Mouse (Mus musculus) hindbrain, embryonic 14.5 days (tissue): ENCODE measurements around the gene Trex1. TPM values are rescaled to one million over a fixed set of nuclear protein-coding genes. Genes with fewer than 3 reads are reported as not detected.

Experiments used
- ATAC-seq: fragments of 200-750 bp; cut with Nextera tagmentation; 2 replicates; pipeline ENCODE4 v1.8.0; 2017; ENCODE audit warnings: moderate number of reproducible peaks, mild to moderate bottlenecking, moderate TSS enrichment, moderate library complexity; ENCODE audit not compliant: low FRiP score
- DNase-seq: peaks from one replicate; pipeline ENCODE4 v3.0.0-alpha.2; 2015; ENCODE audit warnings: low spot score
- H3K27ac ChIP-seq: fragments of 300-500 bp; sonication (generic); 2 replicates; pipeline ENCODE4 v1.5.1; 2014; ENCODE audit warnings: mild to moderate bottlenecking, moderate library complexity
- H3K27me3 ChIP-seq: fragments of 300-500 bp; sonication (generic); 2 replicates; pipeline ENCODE4 v1.6.1; 2014; ENCODE audit warnings: mild to moderate bottlenecking, low read length, mixed read lengths; ENCODE audit not compliant: control insufficient read depth, insufficient read depth
- H3K36me3 ChIP-seq: fragments of 300-500 bp; sonication (generic); replicated peaks from 2 replicates; pipeline ENCODE4 v1.6.1; 2014; ENCODE audit not compliant: control insufficient read depth, insufficient read depth
- H3K4me1 ChIP-seq: fragments of 300-500 bp; sonication (generic); replicated peaks from 2 replicates; pipeline ENCODE4 v1.6.1; 2014; ENCODE audit warnings: antibody characterized with exemption, low read length, mixed read lengths; ENCODE audit not compliant: control insufficient read depth, insufficient read depth
- H3K4me2 ChIP-seq: fragments of 300-500 bp; sonication (generic); replicated peaks from 2 replicates; pipeline ENCODE4 v1.6.1; 2014; ENCODE audit warnings: mild to moderate bottlenecking, moderate library complexity
- H3K4me3 ChIP-seq: fragments of 300-500 bp; sonication (generic); replicated peaks from 2 replicates; pipeline ENCODE4 v1.5.1; 2014; ENCODE audit warnings: mild to moderate bottlenecking, low read length
- H3K9ac ChIP-seq: fragments of 300-500 bp; sonication (generic); 2 replicates; pipeline ENCODE4 v1.6.1; 2014
- H3K9me3 ChIP-seq: fragments of 300-500 bp; sonication (generic); 2 replicates; pipeline ENCODE4 v1.6.1; 2016; ENCODE audit warnings: low read length; ENCODE audit not compliant: control insufficient read depth
- WGBS: fragments of 180-500 bp; shearing (Covaris S2); extraction: QIAGEN DNeasy Blood & Tissue Kit; methylation state at CpG from one replicate; pipeline ENCODE4 v1.1.7; 2014; 5-methylcytosine and 5-hydroxymethylcytosine counted together
- polyA plus RNA-seq: library from polyadenylated mRNA; unstranded; fragments of >200 nt; fragmentation: Nextera tagmentation; extraction: Ambion mirVana; gene quantifications from 2 replicates; pipeline ENCODE4 v1.2.1, GENCODE M21; 2014

Gene Trex1
- 9.7 and 16.2 TPM in 2 replicates for polyA plus RNA-seq

DNA sequence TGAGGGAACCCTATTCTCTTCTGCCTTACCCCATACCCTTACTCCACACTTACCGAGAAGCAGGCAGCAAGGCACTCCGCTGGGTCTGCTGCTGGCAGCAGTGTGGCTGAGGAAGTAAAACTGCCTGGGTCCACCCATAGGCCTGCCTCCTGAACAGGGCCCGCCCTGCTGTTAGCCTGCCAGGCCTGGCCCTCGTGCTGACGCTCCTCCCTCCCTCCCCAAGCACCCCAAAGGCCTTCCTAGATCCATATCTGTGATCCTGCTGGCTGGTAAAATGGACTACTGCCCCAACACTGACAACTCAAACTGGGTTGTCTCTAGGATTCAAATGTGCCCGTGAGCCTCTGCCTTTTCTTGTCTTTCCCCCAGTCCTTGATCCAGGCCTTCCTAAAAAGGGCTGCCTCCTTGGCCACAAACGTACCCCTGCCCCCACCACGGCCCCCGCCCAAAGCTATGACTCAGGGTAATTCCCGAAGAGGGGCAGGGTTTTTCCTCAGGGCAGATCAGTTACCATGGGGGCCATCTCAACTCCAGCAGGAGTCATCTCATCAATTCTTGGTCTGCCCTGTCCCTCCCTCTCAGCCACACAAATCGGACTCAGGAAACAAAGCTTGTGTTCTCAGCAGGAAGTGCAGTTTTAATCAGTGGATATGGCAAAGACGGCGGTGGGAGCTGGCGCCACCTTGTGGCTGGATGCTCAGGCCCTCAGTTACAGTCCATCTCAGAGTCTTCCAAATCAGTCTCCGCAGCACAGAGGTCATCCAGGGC, at the start of gene Trex1:
Trex1 (minus strand) TSS at position 599 of the 768 bp plus-strand sequence.
- Histone ChIP-seq H3K9me3 (no peaks in the 10 kb centered on the region), H3K4me3 (peak within 1 kb of the TSS; percentile 32), H3K27ac (peak within 1 kb of the TSS; percentile 82), H3K9ac (peak within 1 kb of the TSS; percentile 64), H3K4me2 (peak within 1 kb of the TSS; percentile 61), H3K27me3 (no peaks in the 10 kb centered on the region), H3K4me1 (peaks cover 17% of the 10 kb centered on the region), H3K36me3 (peaks cover 74% of the 10 kb centered on the region)
- ATAC-seq (peak; percentile 65), DNase-seq (peak; percentile 80)
- WGBS: 29% methylated on average over 15 of the region's 15 CpGs

DNA sequence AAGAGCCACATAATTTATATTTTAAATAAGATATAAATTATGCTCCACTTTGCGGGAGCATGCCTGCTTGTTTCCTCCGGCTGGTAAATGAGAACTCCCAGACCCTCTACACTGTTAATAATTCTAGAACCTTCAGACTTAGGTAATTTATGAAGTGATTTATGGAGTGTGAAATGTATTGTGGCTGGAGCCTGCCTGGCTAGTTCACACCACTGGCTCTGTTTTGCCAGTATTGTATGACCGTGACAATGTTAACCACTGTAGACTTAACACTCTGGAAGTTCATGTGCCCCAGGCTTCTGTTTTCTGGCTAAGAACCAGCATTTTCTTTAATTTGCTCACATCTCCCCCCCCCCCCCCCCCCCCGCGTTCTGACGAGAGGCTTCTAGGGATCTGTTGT, 47.8 kb upstream of the Trex1 start:
- ATAC-seq: no peak
- no peak overlapping the region for H3K4me3 ChIP-seq
- no peak overlapping the region for H3K4me2 ChIP-seq
- DNase-seq: no peak
- WGBS: 84% methylated on average over 6 of the region's 6 CpGs
- H3K4me1 ChIP-seq: 0 out of 2 replicates have a peak, but pooled peaks cover 5% of the 10 kb centered on the region
- peaks cover 98% of the 10 kb centered on the region for H3K36me3 ChIP-seq
- H3K9me3 ChIP-seq: no peaks in the 10 kb centered on the region
- H3K27ac ChIP-seq: no peak overlapping the region
- no peaks in the 10 kb centered on the region for H3K27me3 ChIP-seq
- H3K9ac ChIP-seq: no peak overlapping the region

DNA sequence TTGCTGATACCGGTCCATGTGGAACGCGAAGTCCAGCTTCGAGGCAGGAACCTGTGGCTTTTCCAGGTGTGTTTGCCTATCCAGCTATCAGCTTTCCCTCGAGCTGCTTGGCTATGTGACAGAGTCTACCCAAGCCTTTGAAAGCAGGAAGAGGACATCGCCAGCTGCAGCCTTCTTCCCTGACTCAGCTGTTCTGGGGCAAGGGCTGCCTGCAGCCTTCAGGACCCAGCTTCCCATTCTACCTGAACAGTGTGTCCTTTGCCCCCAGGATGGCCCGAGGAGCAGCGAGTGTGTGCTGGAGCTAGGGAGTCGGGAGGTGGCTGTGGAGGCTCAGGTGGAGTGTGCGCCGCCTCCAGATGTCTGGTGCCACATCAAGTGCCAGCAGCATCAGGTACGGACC, 46.1 kb upstream of the Trex1 start:
- Histone ChIP-seq H3K36me3 (peaks cover 94% of the 10 kb centered on the region), H3K27ac (no peak overlapping the region), H3K4me1 (0 out of 2 replicates have a peak, but pooled peaks cover 5% of the 10 kb centered on the region), H3K4me2 (no peak overlapping the region), H3K27me3 (no peaks in the 10 kb centered on the region), H3K4me3 (no peak overlapping the region), H3K9me3 (no peaks in the 10 kb centered on the region), H3K9ac (no peak overlapping the region)
- DNase-seq (no peak), ATAC-seq (no peak)
- WGBS: 94% methylated on average over 12 of the region's 12 CpGs

DNA sequence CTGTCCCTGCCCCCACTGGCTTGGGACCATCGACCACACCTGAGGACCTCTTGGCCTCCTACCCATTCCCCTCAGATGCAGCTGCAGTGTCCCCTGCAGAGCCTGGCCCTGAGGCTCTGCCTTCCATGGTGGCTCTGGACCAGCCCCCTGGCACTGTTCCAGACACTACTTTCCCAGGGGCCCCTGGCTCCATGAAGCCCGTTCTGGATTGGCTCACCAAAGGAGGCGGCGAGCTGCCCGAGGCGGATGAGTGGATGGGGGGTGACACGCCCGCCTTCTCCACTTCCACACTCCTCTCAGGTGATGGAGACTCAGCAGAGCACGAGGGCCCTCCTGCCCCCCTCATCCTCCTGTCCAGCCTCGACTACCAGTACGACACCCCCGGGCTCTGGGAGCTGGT, 45.5 kb upstream of the Trex1 start:
- H3K4me1 ChIP-seq: 0 out of 2 replicates have a peak, but pooled peaks cover 5% of the 10 kb centered on the region
- ATAC-seq (0 out of 2 replicates have a peak, but pooled peaks have one; percentile 31), DNase-seq (peak; percentile 60)
- no peak overlapping the region for H3K9ac ChIP-seq
- H3K4me3 ChIP-seq: no peak overlapping the region
- no peaks in the 10 kb centered on the region for H3K27me3 ChIP-seq
- no peak overlapping the region for H3K27ac ChIP-seq
- H3K9me3 ChIP-seq: no peaks in the 10 kb centered on the region
- no peak overlapping the region; the same call in 1 of the 2 replicates for H3K4me2 ChIP-seq
- peaks cover 94% of the 10 kb centered on the region for H3K36me3 ChIP-seq
- WGBS: 75% methylated on average over 12 of the region's 12 CpGs

DNA sequence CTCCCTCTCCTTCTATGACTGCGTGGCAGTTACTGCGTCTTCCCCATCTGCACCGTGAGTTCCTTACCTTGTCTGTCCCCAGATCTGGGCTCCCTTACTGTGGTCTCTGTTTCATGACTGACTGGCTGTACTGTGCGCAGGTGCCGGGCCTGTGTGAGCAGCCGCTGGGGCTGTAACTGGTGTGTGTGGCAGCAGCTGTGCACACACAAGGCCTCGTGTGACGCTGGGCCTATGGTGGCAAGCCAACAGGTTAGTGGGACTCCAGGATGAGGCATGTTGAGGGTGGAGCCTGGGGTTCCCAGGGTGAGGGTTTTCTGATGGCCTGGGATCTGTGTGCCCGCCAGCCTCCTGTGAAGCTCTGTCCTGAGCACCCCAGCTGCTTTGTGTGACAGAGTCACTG, 44.5 kb upstream of the Trex1 start:
- Histone ChIP-seq H3K36me3 (peaks cover 90% of the 10 kb centered on the region), H3K4me1 (peaks cover 7% of the 10 kb centered on the region), H3K4me2 (no peak overlapping the region), H3K9me3 (no peaks in the 10 kb centered on the region), H3K4me3 (no peak overlapping the region), H3K27ac (no peak overlapping the region), H3K27me3 (no peaks in the 10 kb centered on the region), H3K9ac (no peak overlapping the region)
- 87% methylated on average over 9 of the region's 9 CpGs for WGBS
- ATAC-seq: no peak
- no peak for DNase-seq

DNA sequence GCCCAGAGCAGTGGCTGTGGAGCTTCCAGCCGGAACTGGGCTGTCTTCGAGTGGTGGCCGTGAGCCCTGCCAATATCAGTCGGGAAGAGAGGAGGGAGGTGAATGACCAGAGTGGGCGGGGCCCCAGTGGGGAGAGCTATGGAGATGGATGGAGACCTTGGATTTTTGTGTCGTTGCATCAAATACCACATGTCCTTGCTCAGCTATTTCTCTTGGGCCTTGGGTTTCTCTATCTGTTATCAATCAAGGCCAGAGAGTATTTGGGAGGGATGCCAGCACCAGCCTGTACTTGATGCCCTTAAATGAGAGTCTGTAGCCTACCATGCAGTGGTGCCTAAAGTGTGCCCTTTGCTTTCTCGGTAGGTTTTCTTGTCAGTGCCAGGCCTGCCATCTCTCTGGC, 43.7 kb upstream of the Trex1 start:
- Histone ChIP-seq H3K27ac (no peak overlapping the region), H3K36me3 (peaks cover 81% of the 10 kb centered on the region), H3K4me1 (peaks cover 15% of the 10 kb centered on the region)

DNA sequence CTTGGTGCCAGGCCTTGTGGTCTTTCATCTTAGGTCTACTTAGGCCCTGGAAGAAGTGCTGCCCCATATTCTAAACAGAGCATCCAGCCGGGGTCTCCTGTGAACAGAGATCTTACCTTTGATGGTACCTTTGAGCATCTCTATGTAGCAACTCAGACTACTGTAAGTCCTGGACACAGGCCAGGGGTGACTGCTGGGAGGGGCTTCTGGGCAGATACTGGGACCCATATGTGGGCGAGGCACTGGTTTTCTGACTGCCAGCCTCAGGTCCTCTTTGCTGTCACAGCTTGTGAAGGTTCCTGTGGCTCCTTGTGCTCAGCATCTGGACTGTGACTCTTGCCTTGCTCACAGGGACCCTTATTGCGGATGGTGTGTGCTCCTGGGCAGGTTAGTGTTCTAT, 43.0 kb upstream of the Trex1 start:
- H3K27me3 ChIP-seq: no peaks in the 10 kb centered on the region
- DNase-seq: no peak
- no peak overlapping the region for H3K27ac ChIP-seq
- peaks cover 22% of the 10 kb centered on the region for H3K4me1 ChIP-seq
- WGBS: 99% methylated on average over 3 of the region's 3 CpGs
- no peak overlapping the region for H3K9ac ChIP-seq
- no peak overlapping the region for H3K4me2 ChIP-seq
- H3K9me3 ChIP-seq: no peaks in the 10 kb centered on the region
- peaks cover 74% of the 10 kb centered on the region for H3K36me3 ChIP-seq
- no peak for ATAC-seq
- no peak overlapping the region for H3K4me3 ChIP-seq

More for the DNA sequence above, 43.7 kb upstream of the Trex1 start:
- Histone ChIP-seq H3K4me3 (no peak overlapping the region), H3K27me3 (no peaks in the 10 kb centered on the region), H3K9me3 (no peaks in the 10 kb centered on the region), H3K9ac (no peak overlapping the region), H3K4me2 (no peak overlapping the region)
- WGBS: 74% methylated on average over 7 of the region's 7 CpGs
- no peak for DNase-seq
- ATAC-seq: no peak

DNA sequence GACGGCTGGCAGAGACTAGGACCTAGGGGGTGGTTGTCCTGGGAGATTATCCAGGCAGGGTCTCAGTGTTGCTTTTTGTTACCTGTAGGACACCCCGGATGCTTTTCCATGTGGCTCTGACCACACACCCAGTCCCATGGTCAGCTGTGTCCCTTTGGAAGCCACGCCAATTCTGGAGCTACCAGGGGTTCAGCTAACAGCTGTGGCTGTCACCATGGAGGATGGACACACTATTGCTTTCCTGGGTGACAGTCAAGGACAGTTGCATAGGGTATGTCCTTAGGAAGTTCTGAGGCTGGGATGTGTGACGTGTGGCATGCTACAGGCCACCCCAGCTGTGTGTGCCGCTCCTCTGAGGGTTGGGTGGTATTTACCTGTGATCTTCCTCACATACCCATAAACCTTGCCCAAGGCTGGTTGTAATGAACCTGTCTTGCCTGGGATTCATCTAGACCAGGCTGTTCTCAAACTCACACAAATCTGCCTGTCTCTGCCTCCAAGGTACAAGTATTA, 42.5 kb upstream of the Trex1 start:
- no peak overlapping the region for H3K4me2 ChIP-seq
- no peak overlapping the region for H3K9ac ChIP-seq
- no peak overlapping the region for H3K27ac ChIP-seq
- H3K9me3 ChIP-seq: no peaks in the 10 kb centered on the region
- WGBS: 91% methylated on average over 5 of the region's 5 CpGs
- DNase-seq (no peak), ATAC-seq (no peak)
- H3K27me3 ChIP-seq: no peaks in the 10 kb centered on the region
- no peak overlapping the region for H3K4me3 ChIP-seq
- H3K4me1 ChIP-seq: peaks cover 28% of the 10 kb centered on the region
- peaks cover 69% of the 10 kb centered on the region for H3K36me3 ChIP-seq

DNA sequence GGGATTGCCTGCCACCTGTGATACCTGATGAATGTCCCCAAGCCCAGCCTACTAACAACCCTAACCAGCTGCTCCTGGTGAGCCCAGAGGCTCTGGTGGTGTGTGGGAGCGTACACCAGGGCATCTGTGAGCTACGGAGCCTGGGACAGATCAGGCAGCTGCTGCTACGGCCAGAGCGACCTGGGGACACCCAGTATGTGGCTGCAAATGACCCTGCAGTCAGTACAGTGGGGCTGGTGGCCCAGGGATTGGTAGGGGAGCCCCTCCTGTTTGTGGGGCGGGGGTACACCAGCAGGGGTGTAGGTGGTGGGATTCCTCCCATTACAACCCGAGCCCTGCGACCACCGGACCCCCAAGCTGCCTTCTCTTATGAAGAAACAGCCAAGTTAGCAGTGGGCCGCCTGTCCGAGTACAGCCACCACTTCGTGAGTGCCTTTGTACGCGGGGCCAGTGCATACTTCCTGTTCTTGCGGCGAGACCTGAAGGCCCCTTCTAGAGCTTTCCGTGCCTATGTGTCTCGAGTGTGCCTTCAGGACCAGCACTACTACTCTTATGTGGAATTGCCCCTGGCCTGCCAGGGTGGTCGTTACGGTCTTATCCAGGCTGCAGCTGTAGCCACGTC, 40.9 kb upstream of the Trex1 start:
- DNase-seq (no peak), ATAC-seq (no peak)
- Histone ChIP-seq H3K9me3 (no peaks in the 10 kb centered on the region), H3K4me3 (no peak overlapping the region), H3K4me2 (no peak overlapping the region), H3K27me3 (no peaks in the 10 kb centered on the region), H3K4me1 (peaks cover 33% of the 10 kb centered on the region), H3K27ac (no peak overlapping the region), H3K36me3 (peaks cover 53% of the 10 kb centered on the region), H3K9ac (no peak overlapping the region)
- 88% methylated on average over 20 of the region's 20 CpGs for WGBS
